ENCODE assay signal across 17 mouse cellular contexts in genomic region chr7:99532526-99532925, GRCm38 (mm10). TPM values are rescaled to one million over a fixed set of nuclear protein-coding genes. Genes with fewer than 3 reads are reported as not detected.
DNase-seq lines count a peak whose midpoint lies in the region; ATAC-seq and TF ChIP-seq lines count a peak whose summit lies in the region.
"Had no signal": no experiment of that assay in that cellular context is flagged by ENCODE, and none has a peak within 500 bp of the region (broad histone marks: within the 10 kb centered on the region; RNA-seq: fewer than 3 reads in every experiment).

No protein-coding gene starts in this region.

- intact Hi-C loops in left cerebral cortex, postnatal 10 days (cut with DNase I) = no loop called here

- TF ChIP-seq EP300 in liver, postnatal 0 days (IDR thresholded peaks at IDR 0.05; ENCODE audit: low read depth) = no peak

- H3K9ac ChIP-seq in intestine, postnatal 0 days (ENCODE audit: low read depth, low read length) = no peak overlapping the region
- no peak overlapping the region; the same call in 1 of the 2 replicates for H3K9ac ChIP-seq in liver, postnatal 0 days (replicated peaks)
- H3K9ac ChIP-seq: embryonic facial prominence, embryonic 15.5 days; forebrain, postnatal 0 days; hindbrain, embryonic 15.5 days; kidney, embryonic 15.5 days; limb, embryonic 13.5 days; neural tube, embryonic 13.5 days had no signal

- H3K4me3 ChIP-seq in megakaryocyte, embryonic 14.5 days (replicated peaks) = peak overlapping the region; percentile 89
- H3K4me3 ChIP-seq in intestine, postnatal 0 days (ENCODE audit: low read depth, low read length) = no peak overlapping the region
- H3K4me3 ChIP-seq in liver, postnatal 0 days (ENCODE audit: low read depth, low read length) = no peak overlapping the region
- H3K4me3 ChIP-seq: embryonic facial prominence, embryonic 15.5 days; hindbrain, embryonic 15.5 days; kidney, embryonic 15.5 days; left cerebral cortex, adult 2 months; limb, embryonic 13.5 days; neural tube, embryonic 13.5 days had no signal

- peaks cover 13% of the 10 kb centered on the region for H3K36me3 ChIP-seq in megakaryocyte, embryonic 14.5 days (replicated peaks; ENCODE audit: low read length)
- no peaks in the 10 kb centered on the region for H3K36me3 ChIP-seq in intestine, postnatal 0 days (ENCODE audit: control insufficient read depth, insufficient read depth)
- no peaks in the 10 kb centered on the region for H3K36me3 ChIP-seq in liver, postnatal 0 days (replicated peaks; ENCODE audit: insufficient read depth, low read length)
- H3K36me3 ChIP-seq: embryonic facial prominence, embryonic 15.5 days; hindbrain, embryonic 15.5 days; kidney, embryonic 15.5 days; limb, embryonic 13.5 days; neural tube, embryonic 13.5 days had no signal

- no peak for DNase-seq in liver, postnatal 0 days
- DNase-seq in left cerebral cortex, postnatal 10 days (ENCODE audit: extremely low spot score in 1 of 2, low spot score in 2 of 2) = no peak
- DNase-seq in gastrocnemius, postnatal 4 days (ENCODE audit: low spot score in 2 of 2) = no peak
- DNase-seq: cerebellum, adult 11 months; forebrain, postnatal 0 days; heart, postnatal 10 days; right cerebral cortex, postnatal 4 days had no signal

- whole genome bisulfite sequencing in intestine, postnatal 0 days = 49% methylated on average over 4 of the region's 4 CpGs
- 53% methylated on average over 4 of the region's 4 CpGs for WGBS in liver, postnatal 0 days (ENCODE audit: insufficient replicate concordance)

- no peaks in the 10 kb centered on the region for H3K27me3 ChIP-seq in megakaryocyte, embryonic 14.5 days (replicated peaks)
- H3K27me3 ChIP-seq in intestine, postnatal 0 days (replicated peaks; ENCODE audit: control insufficient read depth, insufficient read depth, low read length) = no peaks in the 10 kb centered on the region
- no peaks in the 10 kb centered on the region for H3K27me3 ChIP-seq in liver, postnatal 0 days (ENCODE audit: insufficient read depth, low read length)
- H3K27me3 ChIP-seq: embryonic facial prominence, embryonic 15.5 days; hindbrain, embryonic 15.5 days; kidney, embryonic 15.5 days; limb, embryonic 13.5 days; neural tube, embryonic 13.5 days had no signal

- no peak for TF ChIP-seq CTCF in intestine, postnatal 0 days (IDR thresholded peaks at IDR 0.05; ENCODE audit: low read depth)
- TF ChIP-seq CTCF in liver, postnatal 0 days (IDR thresholded peaks at IDR 0.05; ENCODE audit: low read depth) = no peak

- peaks cover 88% of the 10 kb centered on the region for H3K4me1 ChIP-seq in megakaryocyte, embryonic 14.5 days
- peaks cover 11% of the 10 kb centered on the region for H3K4me1 ChIP-seq in intestine, postnatal 0 days (replicated peaks; ENCODE audit: control insufficient read depth, insufficient read depth, low read length)
- peaks cover 57% of the 10 kb centered on the region for H3K4me1 ChIP-seq in liver, postnatal 0 days (ENCODE audit: insufficient read depth)

- H3K4me2 ChIP-seq in intestine, postnatal 0 days (replicated peaks; ENCODE audit: low read depth) = no peak overlapping the region
- peak overlapping the region; percentile 27; the same call in 1 of the 2 replicates for H3K4me2 ChIP-seq in liver, postnatal 0 days (ENCODE audit: low read depth, low read length)
- H3K4me2 ChIP-seq: embryonic facial prominence, embryonic 15.5 days; hindbrain, embryonic 15.5 days; kidney, embryonic 15.5 days; limb, embryonic 13.5 days; neural tube, embryonic 13.5 days had no signal

- no peaks in the 10 kb centered on the region for H3K9me3 ChIP-seq in megakaryocyte, embryonic 14.5 days
- H3K9me3 ChIP-seq in intestine, postnatal 0 days (ENCODE audit: control insufficient read depth) = no peaks in the 10 kb centered on the region
- no peaks in the 10 kb centered on the region for H3K9me3 ChIP-seq in liver, postnatal 0 days (ENCODE audit: low read length)
- H3K9me3 ChIP-seq: embryonic facial prominence, embryonic 15.5 days; hindbrain, embryonic 15.5 days; kidney, embryonic 15.5 days; limb, embryonic 13.5 days; neural tube, embryonic 13.5 days had no signal

- no peak for ATAC-seq in megakaryocyte, adult 5-6 weeks (ENCODE audit: poor library complexity, severe bottlenecking)
- peak; percentile 50 for ATAC-seq in intestine, postnatal 0 days
- no peak for ATAC-seq in liver, postnatal 0 days
- no peak for ATAC-seq in granulocyte monocyte progenitor cell, adult 5-6 weeks (replicated peaks; ENCODE audit: poor library complexity, severe bottlenecking)
- ATAC-seq: forebrain, postnatal 0 days had no signal

- H3K27ac ChIP-seq in intestine, postnatal 0 days (ENCODE audit: low read depth, low read length) = no peak overlapping the region; the same call in 1 of the 2 replicates
- H3K27ac ChIP-seq in liver, postnatal 0 days (ENCODE audit: low read depth) = peak overlapping the region; percentile 66
- H3K27ac ChIP-seq: embryonic facial prominence, embryonic 15.5 days; hindbrain, embryonic 15.5 days; kidney, embryonic 15.5 days; left cerebral cortex, adult 2 months; limb, embryonic 13.5 days; neural tube, embryonic 13.5 days had no signal

RNA-seq across cellular contexts. Expression of gene Arrb1, which starts 2.7 kb away (rescaled TPM):
- 11.2 and 43.4 TPM in 2 replicates for polyA plus RNA-seq in megakaryocyte, embryonic 14.5 days (2012; ENCODE audit: insufficient read depth, low replicate concordance)
- 41.1 and 43.8 TPM in 2 replicates for total RNA-seq in megakaryocyte, adult 5-6 weeks (2015)
- total RNA-seq in megakaryocyte, adult 5-6 weeks (2017) = 91.7 and 96.9 TPM in 2 replicates
- 4.2 and 4.4 TPM in 2 replicates for polyA plus RNA-seq in intestine, postnatal 0 days (2015; fragmentation: Nextera tagmentation; extraction: Ambion mirVana)
- polyA plus RNA-seq in liver, postnatal 0 days (2015; fragmentation: Nextera tagmentation; extraction: Ambion mirVana) = 20.1 and 21.8 TPM in 2 replicates
- 100 to 1,000 TPM; 167 to 196 TPM for total RNA-seq in left cerebral cortex, postnatal 10 days (2021)
- 35.3 and 40.1 TPM in 2 replicates for total RNA-seq in granulocyte monocyte progenitor cell, adult 5-6 weeks (2014; fragmentation: Nextera tagmentation)
- total RNA-seq in granulocyte monocyte progenitor cell, adult 5-6 weeks (2017) = 24.1 and 36.6 TPM in 2 replicates
- 10 to 100 TPM; 30.7 to 32.6 TPM for total RNA-seq in gastrocnemius, postnatal 4 days (2021)

RNA-seq across cellular contexts. Expression of gene Rps3, which starts 49.0 kb away (rescaled TPM):
- 128 and 530 TPM in 2 replicates for polyA plus RNA-seq in megakaryocyte, embryonic 14.5 days (2012; ENCODE audit: insufficient read depth, low replicate concordance)
- 992 and 1,050 TPM in 2 replicates for total RNA-seq in megakaryocyte, adult 5-6 weeks (2015)
- total RNA-seq in megakaryocyte, adult 5-6 weeks (2017) = 1,038 and 1,097 TPM in 2 replicates
- polyA plus RNA-seq in intestine, postnatal 0 days (2015; fragmentation: Nextera tagmentation; extraction: Ambion mirVana) = 531 and 541 TPM in 2 replicates
- polyA plus RNA-seq in liver, postnatal 0 days (2015; fragmentation: Nextera tagmentation; extraction: Ambion mirVana) = 472 TPM in 2 replicates
- total RNA-seq in left cerebral cortex, postnatal 10 days (2021) = 100 to 1,000 TPM; 266 to 286 TPM
- 1,410 and 1,463 TPM in 2 replicates for total RNA-seq in granulocyte monocyte progenitor cell, adult 5-6 weeks (2014; fragmentation: Nextera tagmentation)
- total RNA-seq in granulocyte monocyte progenitor cell, adult 5-6 weeks (2017) = 1,810 and 2,293 TPM in 2 replicates
- total RNA-seq in gastrocnemius, postnatal 4 days (2021) = 100 to 1,000 TPM; 484 to 545 TPM
